Mouse (Mus musculus) ES-Bruce4 (cell line): ENCODE data around the gene Pde5a.

Experiments used
- CTCF ChIP-seq: IDR thresholded peaks from one replicate; pipeline ENCODE4 v1.8.1; 2011; ENCODE audit warnings: low read depth, low read length
- EP300 ChIP-seq: IDR thresholded peaks from 2 replicates; pipeline ENCODE4 v1.6.1; 2011; ENCODE audit warnings: low read depth, low read length; ENCODE audit not compliant: insufficient read depth
- POLR2A ChIP-seq: IDR thresholded peaks from one replicate; pipeline ENCODE4 v1.8.1; 2011; ENCODE audit warnings: low read length; ENCODE audit not compliant: insufficient read depth

DNA sequence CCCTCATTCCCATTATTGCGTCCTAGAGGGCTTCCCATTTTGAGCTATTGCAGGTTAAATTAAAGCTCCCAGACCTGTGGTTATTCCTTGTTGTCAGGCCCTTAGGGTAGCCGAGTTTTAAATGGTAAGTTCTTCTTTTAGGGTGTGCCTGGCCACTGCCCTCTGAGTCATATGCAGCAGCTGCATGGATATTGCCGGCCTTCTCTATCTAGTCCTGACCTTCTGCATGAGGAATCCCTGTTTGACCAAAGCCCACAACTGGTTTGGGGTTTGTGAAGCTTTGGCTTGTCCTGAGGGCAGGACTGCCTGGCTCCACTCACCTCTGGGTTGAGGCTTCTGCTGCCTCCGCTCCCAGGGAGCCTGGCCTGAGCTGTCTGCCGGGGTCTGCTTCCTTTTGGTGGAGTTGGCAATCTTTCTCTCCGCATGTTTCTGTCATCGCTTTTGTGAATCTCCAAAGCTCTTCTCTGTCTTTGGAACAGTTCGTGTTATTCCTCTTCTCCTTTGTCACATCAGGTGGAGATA is 34.6 kb downstream of the Pde5a start:
- TF ChIP-seq POLR2A: no peak
- TF ChIP-seq CTCF: no peak
- TF ChIP-seq EP300: no peak
